Mouse (Mus musculus) forebrain, embryonic 10.5 days (tissue): ENCODE measurements around the gene Prune2. TPM values are rescaled to one million over a fixed set of nuclear protein-coding genes. Genes with fewer than 3 reads are reported as not detected.
A peak's percentile ranks its signal among the peaks of the same experiment; 100 is the strongest.

Experiments
- DNase-seq: peaks from one replicate; pipeline ENCODE4 v3.0.0-alpha.2; 2017; ENCODE audit warnings: low spot score; ENCODE audit errors: extremely low spot score
- H3K27ac ChIP-seq: fragments of 300-500 bp; sonication (generic); 2 replicates; pipeline ENCODE4 v1.5.1; 2016; ENCODE audit warnings: mild to moderate bottlenecking
- H3K27me3 ChIP-seq: fragments of 300-500 bp; sonication (generic); 2 replicates; pipeline ENCODE4 v1.6.1; 2016; ENCODE audit warnings: mild to moderate bottlenecking; ENCODE audit not compliant: poor library complexity, severe bottlenecking
- H3K36me3 ChIP-seq: fragments of 300-500 bp; sonication (generic); replicated peaks from 2 replicates; pipeline ENCODE4 v1.6.1; 2016; ENCODE audit warnings: mild to moderate bottlenecking, moderate library complexity
- H3K4me1 ChIP-seq: fragments of 300-500 bp; sonication (generic); 2 replicates; pipeline ENCODE4 v1.6.1; 2016
- H3K4me3 ChIP-seq: fragments of 300-500 bp; sonication (generic); 2 replicates; pipeline ENCODE4 v1.5.1; 2016; ENCODE audit warnings: mild to moderate bottlenecking, moderate library complexity
- H3K9me3 ChIP-seq: fragments of 300-500 bp; sonication (generic); 2 replicates; pipeline ENCODE4 v1.6.1; 2016; ENCODE audit warnings: mild to moderate bottlenecking, moderate library complexity
- WGBS: fragments of 180-500 bp; shearing (Covaris S2); methylation state at CpG from one replicate; pipeline ENCODE4 v1.1.7; 2016; 5-methylcytosine and 5-hydroxymethylcytosine counted together
- polyA plus RNA-seq: library from polyadenylated mRNA; unstranded; fragments of >200 nt; fragmentation: Nextera tagmentation; extraction: Ambion mirVana; gene quantifications from 2 replicates; pipeline ENCODE4 v1.2.1, GENCODE M21; 2016

Gene Prune2
- polyA plus RNA-seq, 1 experiment from 2014 or later = 1.5 TPM

DNA sequence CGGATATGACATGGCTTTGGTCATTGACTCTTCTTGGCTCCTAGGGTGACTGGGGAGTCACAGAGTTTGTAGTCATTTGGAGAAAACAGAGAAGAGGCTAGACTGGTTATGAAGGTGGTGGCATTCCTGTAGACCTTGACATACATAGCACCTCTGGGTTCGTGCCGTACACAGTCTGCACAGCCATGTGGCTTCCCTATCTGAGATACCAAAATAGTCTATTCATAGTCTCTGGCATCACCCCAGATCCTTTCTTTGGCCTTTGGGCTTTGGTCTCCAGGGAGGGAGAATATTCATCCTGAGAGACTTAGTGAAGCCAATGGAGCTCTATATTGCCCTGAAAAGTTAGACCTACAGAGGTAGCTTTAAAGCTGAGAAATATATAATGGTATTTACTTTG, 5.1 kb downstream of the Prune2 start:
- no peak for DNase-seq
- Histone ChIP-seq H3K9me3 (no peaks in the 10 kb centered on the region), H3K36me3 (no peaks in the 10 kb centered on the region), H3K4me3 (no peak overlapping the region), H3K27me3 (peaks cover 17% of the 10 kb centered on the region), H3K27ac (no peak overlapping the region), H3K4me1 (peaks cover 7% of the 10 kb centered on the region)
- WGBS = 94% methylated on average over 3 of the region's 3 CpGs

DNA sequence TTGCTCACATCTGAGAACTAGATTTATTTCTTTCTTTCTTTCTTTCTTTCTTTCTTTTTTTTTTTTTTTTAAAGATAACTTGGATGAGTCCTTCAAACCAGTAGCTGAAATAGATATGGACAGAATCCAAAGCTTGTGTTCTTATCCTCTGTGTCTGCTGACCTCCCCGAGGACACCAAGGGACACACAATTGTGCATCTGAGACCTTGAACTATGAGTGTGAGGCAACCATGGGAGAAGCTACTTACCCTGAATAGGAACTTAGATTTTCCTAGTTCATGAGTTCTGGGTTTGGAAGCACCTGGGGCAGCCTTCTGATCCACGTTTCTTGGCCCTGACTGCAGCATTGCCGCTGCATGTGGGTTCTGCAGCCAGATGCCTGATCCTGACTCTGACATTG, 7.3 kb downstream of the Prune2 start:
- Histone ChIP-seq H3K36me3 (no peaks in the 10 kb centered on the region), H3K9me3 (no peaks in the 10 kb centered on the region), H3K4me1 (no peaks in the 10 kb centered on the region), H3K27ac (no peak overlapping the region), H3K4me3 (no peak overlapping the region), H3K27me3 (no peaks in the 10 kb centered on the region)
- 85% methylated on average over 3 of the region's 3 CpGs for WGBS
- no peak for DNase-seq

DNA sequence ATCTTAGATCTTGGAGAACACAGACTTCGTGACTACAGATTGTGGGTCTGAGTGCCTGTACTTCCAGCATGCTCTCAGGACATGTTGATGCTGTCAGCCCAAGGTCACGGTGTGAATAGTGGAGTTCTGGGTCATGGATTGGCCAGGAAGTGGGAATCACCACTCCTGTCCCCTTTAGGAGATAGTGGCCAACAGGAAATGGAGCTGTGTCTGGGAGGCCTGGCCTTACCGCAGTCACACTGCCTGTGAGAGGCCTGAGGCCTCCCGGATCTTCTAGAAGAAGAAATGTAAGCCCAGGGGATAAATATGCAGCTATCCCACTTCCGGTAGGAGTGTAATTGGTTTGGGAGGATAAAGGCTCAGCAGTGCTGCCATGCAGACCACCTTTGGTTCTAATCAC, 12.8 kb downstream of the Prune2 start:
- Histone ChIP-seq H3K4me3 (no peak overlapping the region), H3K27ac (no peak overlapping the region), H3K36me3 (no peaks in the 10 kb centered on the region), H3K27me3 (no peaks in the 10 kb centered on the region), H3K9me3 (no peaks in the 10 kb centered on the region), H3K4me1 (no peaks in the 10 kb centered on the region)
- no peak for DNase-seq
- WGBS = 90% methylated on average over 5 of the region's 5 CpGs

DNA sequence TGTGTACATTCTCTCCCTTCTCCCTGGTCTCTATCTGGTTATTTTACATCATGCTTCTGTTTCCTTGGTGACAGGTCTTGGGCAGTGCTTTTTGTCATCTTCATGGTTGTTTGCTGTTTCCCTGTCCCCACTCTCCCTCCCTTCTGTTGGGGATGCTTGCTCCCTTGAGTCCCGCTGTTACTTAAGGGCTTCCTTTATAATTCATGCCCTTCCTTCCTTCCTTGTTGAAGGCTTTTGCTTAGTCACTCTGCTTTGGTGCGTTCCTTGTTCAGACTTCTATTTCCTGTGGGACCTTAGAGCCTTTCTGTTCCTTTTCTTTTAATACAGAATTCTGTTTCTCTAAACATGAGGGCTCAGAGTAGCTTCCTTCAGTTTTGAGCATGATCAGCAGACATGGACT, 14.7 kb downstream of the Prune2 start:
- WGBS = 64% methylated on average over 2 of the region's 2 CpGs
- Histone ChIP-seq H3K27ac (no peak overlapping the region), H3K4me1 (no peaks in the 10 kb centered on the region)

DNA sequence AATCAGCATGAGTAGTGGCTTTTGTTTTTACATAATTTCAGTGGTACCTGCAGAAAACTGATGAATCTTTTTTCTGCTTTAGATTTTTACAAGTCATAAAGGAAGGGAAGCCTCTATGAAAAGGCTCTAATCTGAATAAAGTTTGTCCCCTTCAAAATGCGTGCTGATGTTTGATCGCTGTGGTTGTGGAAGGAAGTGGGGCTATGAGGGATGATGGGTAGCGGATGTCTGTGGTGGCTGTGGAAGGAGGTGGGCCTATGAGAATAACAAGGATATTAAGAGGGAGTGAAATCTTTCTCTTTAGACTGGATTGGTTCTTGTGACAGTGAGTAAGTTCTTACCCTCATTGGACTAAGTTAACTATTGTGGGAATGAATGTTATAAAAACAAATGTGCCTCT, 23.0 kb downstream of the Prune2 start:
- Histone ChIP-seq H3K9me3 (no peaks in the 10 kb centered on the region), H3K36me3 (no peaks in the 10 kb centered on the region), H3K4me3 (no peak overlapping the region), H3K4me1 (no peaks in the 10 kb centered on the region), H3K27ac (no peak overlapping the region), H3K27me3 (no peaks in the 10 kb centered on the region)
- no peak for DNase-seq
- 96% methylated on average over 3 of the region's 3 CpGs for WGBS

More for the DNA sequence above, 14.7 kb downstream of the Prune2 start:
- H3K27me3 ChIP-seq = no peaks in the 10 kb centered on the region
- no peaks in the 10 kb centered on the region for H3K9me3 ChIP-seq
- no peak overlapping the region for H3K4me3 ChIP-seq
- no peak for DNase-seq
- H3K36me3 ChIP-seq = no peaks in the 10 kb centered on the region

DNA sequence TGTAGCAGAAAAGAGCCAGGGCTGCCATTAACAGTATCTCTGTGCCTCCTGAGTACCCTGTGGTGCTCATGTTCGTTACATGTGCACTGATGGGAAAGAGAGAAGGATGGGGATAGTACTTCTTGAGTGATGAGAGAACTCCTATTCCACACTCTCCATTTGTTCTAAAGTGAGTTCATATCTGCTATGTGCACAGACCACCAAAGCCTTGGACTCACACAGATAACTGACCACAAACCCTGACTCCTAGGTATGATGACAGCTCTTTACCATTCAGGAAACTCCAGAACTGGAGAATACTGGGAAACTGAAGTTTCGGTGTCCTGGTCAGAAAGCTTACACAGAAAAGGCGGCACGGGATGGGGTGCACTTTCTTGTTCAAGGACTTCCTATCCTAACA, 25.8 kb downstream of the Prune2 start:
- Histone ChIP-seq H3K36me3 (no peaks in the 10 kb centered on the region), H3K9me3 (no peaks in the 10 kb centered on the region), H3K27ac (no peak overlapping the region), H3K27me3 (no peaks in the 10 kb centered on the region), H3K4me3 (no peak overlapping the region), H3K4me1 (no peaks in the 10 kb centered on the region)
- WGBS = 88% methylated on average over 4 of the region's 4 CpGs
- DNase-seq = no peak

DNA sequence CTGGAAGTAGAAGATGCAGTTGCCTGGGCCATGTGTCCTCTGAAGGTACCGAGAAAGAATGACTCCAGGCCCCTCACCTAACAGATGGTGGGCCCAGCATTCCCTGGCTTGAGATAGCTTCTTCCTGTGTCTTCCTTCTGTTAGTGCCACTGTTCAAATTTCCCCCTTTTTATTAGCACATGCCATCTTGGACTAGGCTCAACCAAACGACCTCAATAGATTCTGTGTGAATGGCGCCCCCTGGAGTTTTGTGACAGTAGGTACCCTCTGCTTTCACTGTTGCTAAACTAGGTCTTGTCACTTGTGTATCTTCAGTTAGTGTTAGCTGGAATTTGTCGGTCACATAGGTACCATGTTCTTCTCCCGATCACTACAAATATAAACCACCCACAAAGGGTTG, 29.0 kb downstream of the Prune2 start:
- no peaks in the 10 kb centered on the region for H3K27me3 ChIP-seq
- DNase-seq = peak; percentile 26
- no peak overlapping the region for H3K4me3 ChIP-seq

DNA sequence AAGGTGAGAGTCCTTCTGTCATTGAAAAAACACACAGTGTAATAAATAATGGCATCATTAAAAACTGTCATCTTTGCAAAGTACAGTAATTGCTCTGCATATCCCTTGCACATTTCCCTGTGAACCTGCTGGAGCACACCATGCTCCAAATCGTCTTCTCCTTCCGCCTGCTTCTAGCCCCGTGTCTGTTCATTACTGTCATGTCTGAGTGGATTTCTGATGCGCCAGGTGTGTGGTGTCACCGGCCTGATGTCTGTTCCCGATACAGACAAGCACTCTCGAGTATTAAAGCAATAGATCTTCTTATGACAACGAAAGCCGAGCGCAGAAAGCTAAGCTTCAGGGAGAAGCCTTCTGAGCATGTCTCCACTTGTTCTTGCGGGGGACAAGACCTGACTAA, 32.1 kb downstream of the Prune2 start:
- H3K4me1 ChIP-seq = no peaks in the 10 kb centered on the region
- no peaks in the 10 kb centered on the region for H3K27me3 ChIP-seq
- no peaks in the 10 kb centered on the region for H3K36me3 ChIP-seq
- 89% methylated on average over 11 of the region's 11 CpGs for WGBS
- H3K27ac ChIP-seq = no peak overlapping the region
- no peak overlapping the region for H3K4me3 ChIP-seq
- DNase-seq = no peak
- no peaks in the 10 kb centered on the region for H3K9me3 ChIP-seq

More for the DNA sequence above, 29.0 kb downstream of the Prune2 start:
- Histone ChIP-seq H3K36me3 (no peaks in the 10 kb centered on the region), H3K4me1 (no peaks in the 10 kb centered on the region), H3K9me3 (no peaks in the 10 kb centered on the region), H3K27ac (no peak overlapping the region)
- 53% methylated on average over 5 of the region's 5 CpGs for WGBS

DNA sequence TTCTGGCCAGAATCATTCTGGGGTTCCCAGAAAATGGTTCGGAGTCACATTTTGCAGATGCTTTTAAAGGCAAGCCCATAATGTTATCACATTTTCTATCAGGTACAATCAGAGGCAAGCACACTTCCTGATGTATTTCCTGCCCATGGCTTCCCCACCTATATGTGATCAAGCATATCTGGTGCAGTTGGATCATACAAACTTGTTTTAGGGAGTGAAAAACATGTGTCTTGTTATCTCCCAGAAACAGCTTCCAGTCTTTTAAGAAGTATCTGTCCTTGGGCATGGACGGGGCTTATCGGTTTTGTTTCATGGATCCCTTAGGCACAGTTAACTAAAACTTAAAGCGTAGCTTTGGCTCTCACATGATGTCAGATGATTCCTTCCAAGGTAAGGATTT, 36.2 kb downstream of the Prune2 start:
- no peaks in the 10 kb centered on the region for H3K9me3 ChIP-seq
- no peak overlapping the region for H3K27ac ChIP-seq
- H3K36me3 ChIP-seq = no peaks in the 10 kb centered on the region
- DNase-seq = no peak
- no peaks in the 10 kb centered on the region for H3K27me3 ChIP-seq
- no peak overlapping the region for H3K4me3 ChIP-seq
- 88% methylated on average over 4 of the region's 4 CpGs for WGBS
- H3K4me1 ChIP-seq = no peaks in the 10 kb centered on the region

DNA sequence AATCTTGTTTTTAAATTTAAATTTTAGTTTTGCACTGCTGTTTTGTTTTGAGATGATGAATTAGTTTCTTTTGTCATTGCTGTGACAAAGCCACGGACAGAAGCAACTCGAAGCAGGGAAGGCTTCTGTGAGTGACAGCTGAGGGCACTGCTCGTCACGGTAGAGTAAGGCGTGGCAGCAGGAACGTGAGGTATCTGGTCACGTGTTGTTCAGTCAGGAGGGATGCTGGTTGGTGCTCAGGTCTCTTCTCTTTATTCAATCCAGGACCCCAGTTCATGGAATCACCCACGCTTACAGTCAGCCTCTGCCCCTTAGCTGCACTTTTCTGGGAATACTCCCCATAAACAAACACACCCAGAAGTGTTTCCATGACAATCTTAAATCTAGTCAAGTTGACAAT, 38.3 kb downstream of the Prune2 start:
- Histone ChIP-seq H3K36me3 (no peaks in the 10 kb centered on the region), H3K27me3 (no peaks in the 10 kb centered on the region), H3K27ac (no peak overlapping the region), H3K4me1 (no peaks in the 10 kb centered on the region), H3K9me3 (no peaks in the 10 kb centered on the region), H3K4me3 (no peak overlapping the region)
- WGBS = 88% methylated on average over 8 of the region's 8 CpGs
- no peak for DNase-seq

DNA sequence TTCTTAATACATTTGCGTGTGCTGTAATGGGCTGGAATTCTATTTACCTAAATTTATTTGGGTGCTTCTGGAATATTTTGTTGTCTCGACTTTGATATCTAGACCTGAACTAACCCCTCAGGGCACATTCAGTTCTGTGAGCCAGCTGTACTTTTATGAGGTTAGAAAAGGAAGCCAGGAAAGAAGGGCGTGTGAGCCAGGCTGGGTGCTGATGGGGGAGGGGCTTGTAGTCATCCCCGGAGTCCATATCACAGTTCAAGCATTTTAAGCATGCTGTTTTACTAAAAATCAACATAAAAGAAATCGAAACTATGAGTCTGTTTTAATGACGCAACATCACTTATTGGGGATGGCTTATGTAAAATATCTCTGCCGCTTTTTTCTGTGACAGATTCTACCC, 42.0 kb downstream of the Prune2 start:
- 93% methylated on average over 7 of the region's 7 CpGs for WGBS
- Histone ChIP-seq H3K27ac (no peak overlapping the region), H3K9me3 (no peaks in the 10 kb centered on the region), H3K27me3 (no peaks in the 10 kb centered on the region), H3K4me1 (no peaks in the 10 kb centered on the region), H3K4me3 (no peak overlapping the region), H3K36me3 (no peaks in the 10 kb centered on the region)
- DNase-seq = no peak

DNA sequence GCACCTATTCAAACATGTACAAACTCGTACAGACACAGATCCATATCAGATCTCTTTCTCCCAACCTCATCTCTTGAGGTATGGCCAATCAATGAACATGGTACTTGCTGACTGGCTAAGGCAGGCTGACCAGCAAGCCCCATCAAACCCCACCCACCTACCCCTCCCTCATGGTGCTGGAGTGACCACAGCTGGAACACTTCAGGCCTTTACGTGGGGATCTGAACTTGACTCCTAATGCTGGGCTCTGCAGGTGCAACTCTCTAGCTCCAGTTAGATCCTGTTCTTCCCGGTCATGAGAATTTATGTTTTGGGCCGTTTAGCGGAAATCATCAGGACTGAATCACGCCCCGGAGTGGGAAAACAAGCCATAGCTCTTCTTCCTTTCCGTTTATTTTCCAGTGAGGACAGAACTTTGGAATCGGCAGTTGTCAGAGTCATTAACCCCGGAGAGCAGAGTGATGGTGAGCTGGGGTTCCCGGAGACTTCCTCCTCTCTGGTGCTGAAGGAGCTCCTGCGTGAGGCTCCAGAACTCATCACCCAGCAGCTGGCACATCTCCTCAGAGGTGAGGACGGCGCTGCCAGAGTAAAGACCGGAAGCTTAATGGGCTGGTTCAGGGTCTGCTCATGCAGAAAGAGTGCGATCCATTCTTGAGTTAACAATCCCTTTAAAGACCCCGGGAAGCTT, 50.4 kb downstream of the Prune2 start:
- Histone ChIP-seq H3K36me3 (no peaks in the 10 kb centered on the region), H3K27ac (no peak overlapping the region), H3K9me3 (no peaks in the 10 kb centered on the region), H3K27me3 (no peaks in the 10 kb centered on the region), H3K4me1 (peaks cover 10% of the 10 kb centered on the region), H3K4me3 (no peak overlapping the region)
- 82% methylated on average over 17 of the region's 17 CpGs for WGBS
- no peak for DNase-seq

DNA sequence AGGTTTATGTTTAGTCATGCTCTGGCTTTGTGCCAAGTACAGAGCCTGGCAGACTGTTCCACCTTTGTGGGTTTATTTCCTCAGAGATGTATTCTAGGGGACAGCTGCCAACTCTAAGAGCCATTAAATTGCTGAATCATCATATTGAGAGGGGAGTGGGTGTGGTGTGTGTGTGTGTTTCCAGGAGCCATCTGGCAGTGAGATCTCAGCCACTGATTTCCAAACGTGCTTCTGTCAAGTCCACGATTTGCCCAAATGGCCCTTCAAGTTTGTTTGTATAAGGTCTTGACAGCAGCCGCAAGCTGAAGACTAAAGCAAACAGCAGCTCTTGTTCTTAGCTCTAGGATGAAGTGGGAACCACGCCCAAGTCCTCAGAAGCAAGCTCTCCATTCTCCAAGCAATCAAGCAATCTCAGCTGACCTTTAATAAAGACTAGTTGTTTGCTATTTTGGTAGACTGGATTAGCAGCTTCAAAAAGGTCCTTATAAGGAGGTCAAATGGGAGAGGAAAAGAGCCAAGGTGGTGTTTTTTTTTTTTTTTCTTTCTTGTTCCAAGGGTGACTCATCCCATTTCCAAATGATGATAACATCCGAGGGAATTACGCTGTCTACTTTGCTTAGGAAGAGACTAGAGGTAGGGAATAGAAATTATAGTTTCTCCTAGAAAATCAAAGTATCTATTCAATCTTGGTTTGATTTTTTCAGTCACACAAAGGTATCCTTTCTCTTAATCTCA, 55.5 kb downstream of the Prune2 start:
- H3K27me3 ChIP-seq = no peaks in the 10 kb centered on the region

More for the DNA sequence above, 55.5 kb downstream of the Prune2 start:
- no peak for DNase-seq
- Histone ChIP-seq H3K36me3 (no peaks in the 10 kb centered on the region), H3K4me3 (no peak overlapping the region), H3K9me3 (no peaks in the 10 kb centered on the region), H3K4me1 (peaks cover 7% of the 10 kb centered on the region), H3K27ac (no peak overlapping the region)
- 75% methylated on average over 6 of the region's 6 CpGs for whole genome bisulfite sequencing
